Mouse (Mus musculus): ENCODE results near the gene Nup107. TPM values are rescaled to one million over a fixed set of nuclear protein-coding genes. Genes with fewer than 3 reads are reported as not detected.

Nup107 gene
- polyA plus RNA-seq, 1 experiment from 2014 or later = 84.0 TPM

GRCm38 (mm10) chr10:117797684-117798083, 5.2 kb upstream of the Nup107 start:
- Histone ChIP-seq H3K36me3 (no peaks in the 10 kb centered on the region), H3K4me1 (peaks cover 7% of the 10 kb centered on the region; the same call in 1 of the 2 replicates), H3K27me3 (ENCODE audit: insufficient read depth, poor library complexity, severe bottlenecking) (no peaks in the 10 kb centered on the region), H3K27ac (no peak overlapping the region), H3K9me3 (no peaks in the 10 kb centered on the region), H3K4me3 (no peak overlapping the region)
- 67% methylated on average over 7 of the region's 7 CpGs for WGBS
- DNase-seq (ENCODE audit: low spot score) = peak; percentile 67

GRCm38 (mm10) chr10:117797106-117797505, 4.6 kb upstream of the Nup107 start:
- H3K27ac ChIP-seq = no peak overlapping the region
- peaks cover 7% of the 10 kb centered on the region; the same call in 1 of the 2 replicates for H3K4me1 ChIP-seq
- no peaks in the 10 kb centered on the region for H3K27me3 ChIP-seq (ENCODE audit: insufficient read depth, poor library complexity, severe bottlenecking)
- H3K36me3 ChIP-seq = no peaks in the 10 kb centered on the region
- DNase-seq (ENCODE audit: low spot score) = peak; percentile 62
- H3K9me3 ChIP-seq = no peaks in the 10 kb centered on the region
- no peak overlapping the region for H3K4me3 ChIP-seq
- 87% methylated on average over 12 of the region's 12 CpGs for WGBS

GRCm38 (mm10) chr10:117796181-117796580, 3.7 kb upstream of the Nup107 start:
- no peak overlapping the region for H3K27ac ChIP-seq
- H3K9me3 ChIP-seq = no peaks in the 10 kb centered on the region
- H3K36me3 ChIP-seq = no peaks in the 10 kb centered on the region
- H3K27me3 ChIP-seq (ENCODE audit: insufficient read depth, poor library complexity, severe bottlenecking) = no peaks in the 10 kb centered on the region
- peaks cover 14% of the 10 kb centered on the region for H3K4me1 ChIP-seq
- 89% methylated on average over 7 of the region's 7 CpGs for WGBS
- H3K4me3 ChIP-seq = no peak overlapping the region
- no peak for DNase-seq (ENCODE audit: low spot score)

- Histone ChIP-seq H3K36me3 (peaks cover 3% of the 10 kb centered on the region; the same call in 1 of the 2 replicates), H3K4me1 (peaks cover 19% of the 10 kb centered on the region), H3K9me3 (no peaks in the 10 kb centered on the region), H3K4me3 (no peak overlapping the region), H3K27me3 (ENCODE audit: insufficient read depth, poor library complexity, severe bottlenecking) (no peaks in the 10 kb centered on the region), H3K27ac (no peak overlapping the region)
- DNase-seq (ENCODE audit: low spot score) = no peak
- WGBS = 75% methylated on average over 4 of the region's 4 CpGs
Observed at GRCm38 (mm10) chr10:117795206-117795605, 2.7 kb upstream of the Nup107 start.

GRCm38 (mm10) chr10:117793436-117794030, 1.0 kb upstream of the Nup107 start:
- Histone ChIP-seq H3K36me3 (peaks cover 14% of the 10 kb centered on the region), H3K27ac (peak overlapping the region; percentile 87), H3K4me3 (peak overlapping the region; percentile 73), H3K9me3 (no peaks in the 10 kb centered on the region), H3K27me3 (ENCODE audit: insufficient read depth, poor library complexity, severe bottlenecking) (no peaks in the 10 kb centered on the region), H3K4me1 (peaks cover 19% of the 10 kb centered on the region)
- 55% methylated on average over 11 of the region's 11 CpGs for WGBS
- no peak for DNase-seq (ENCODE audit: low spot score)

GRCm38 (mm10) chr10:117791171-117791470, 1.4 kb downstream of the Nup107 start:
- peak overlapping the region; percentile 73 for H3K4me3 ChIP-seq
- no peaks in the 10 kb centered on the region for H3K27me3 ChIP-seq (ENCODE audit: insufficient read depth, poor library complexity, severe bottlenecking)
- 87% methylated on average over 2 of the region's 2 CpGs for WGBS
- peaks cover 35% of the 10 kb centered on the region for H3K36me3 ChIP-seq
- no peak overlapping the region for H3K27ac ChIP-seq
- H3K4me1 ChIP-seq = peaks cover 19% of the 10 kb centered on the region
- H3K9me3 ChIP-seq = no peaks in the 10 kb centered on the region
- DNase-seq (ENCODE audit: low spot score) = no peak

GRCm38 (mm10) chr10:117790421-117791170, 1.9 kb downstream of the Nup107 start:
- no peak for DNase-seq (ENCODE audit: low spot score)
- Histone ChIP-seq H3K4me3 (0 out of 2 replicates have a peak overlapping the region, but pooled peaks have one; percentile 73), H3K27me3 (ENCODE audit: insufficient read depth, poor library complexity, severe bottlenecking) (no peaks in the 10 kb centered on the region), H3K36me3 (peaks cover 41% of the 10 kb centered on the region), H3K4me1 (peaks cover 19% of the 10 kb centered on the region), H3K27ac (no peak overlapping the region), H3K9me3 (no peaks in the 10 kb centered on the region)
- 92% methylated on average over 17 of the region's 17 CpGs for WGBS

GRCm38 (mm10) chr10:117790011-117790410, 2.5 kb downstream of the Nup107 start:
- no peak for DNase-seq (ENCODE audit: low spot score)
- Histone ChIP-seq H3K4me3 (no peak overlapping the region), H3K36me3 (peaks cover 47% of the 10 kb centered on the region), H3K27me3 (ENCODE audit: insufficient read depth, poor library complexity, severe bottlenecking) (no peaks in the 10 kb centered on the region), H3K9me3 (no peaks in the 10 kb centered on the region), H3K4me1 (peaks cover 19% of the 10 kb centered on the region), H3K27ac (no peak overlapping the region)
- WGBS = 98% methylated on average over 1 of the region's 1 CpGs

- Histone ChIP-seq H3K36me3 (peaks cover 91% of the 10 kb centered on the region), H3K4me3 (no peak overlapping the region), H3K27me3 (ENCODE audit: insufficient read depth, poor library complexity, severe bottlenecking) (no peaks in the 10 kb centered on the region), H3K27ac (no peak overlapping the region), H3K4me1 (no peaks in the 10 kb centered on the region), H3K9me3 (no peaks in the 10 kb centered on the region)
- WGBS = 85% methylated on average over 7 of the region's 7 CpGs
- no peak for DNase-seq (ENCODE audit: low spot score)
Observed at GRCm38 (mm10) chr10:117784646-117785045, 7.9 kb downstream of the Nup107 start.

GRCm38 (mm10) chr10:117783786-117784420, 8.6 kb downstream of the Nup107 start:
- no peak for DNase-seq (ENCODE audit: low spot score)
- Histone ChIP-seq H3K9me3 (no peaks in the 10 kb centered on the region), H3K4me1 (no peaks in the 10 kb centered on the region), H3K4me3 (no peak overlapping the region), H3K27ac (no peak overlapping the region), H3K27me3 (ENCODE audit: insufficient read depth, poor library complexity, severe bottlenecking) (no peaks in the 10 kb centered on the region), H3K36me3 (peaks cover 94% of the 10 kb centered on the region)
- WGBS = 93% methylated on average over 13 of the region's 13 CpGs

- Histone ChIP-seq H3K27ac (no peak overlapping the region), H3K27me3 (ENCODE audit: insufficient read depth, poor library complexity, severe bottlenecking) (no peaks in the 10 kb centered on the region), H3K9me3 (no peaks in the 10 kb centered on the region), H3K36me3 (peaks cover 99% of the 10 kb centered on the region), H3K4me3 (no peak overlapping the region), H3K4me1 (no peaks in the 10 kb centered on the region)
- WGBS = 89% methylated on average over 14 of the region's 14 CpGs
- no peak for DNase-seq (ENCODE audit: low spot score)
Observed at GRCm38 (mm10) chr10:117782491-117783260, 9.8 kb downstream of the Nup107 start.

GRCm38 (mm10) chr10:117782056-117782455, 10.4 kb downstream of the Nup107 start:
- 96% methylated on average over 2 of the region's 2 CpGs for WGBS

More at GRCm38 (mm10) chr10:117782056-117782455, 10.4 kb downstream of the Nup107 start:
- no peaks in the 10 kb centered on the region for H3K27me3 ChIP-seq (ENCODE audit: insufficient read depth, poor library complexity, severe bottlenecking)
- DNase-seq (ENCODE audit: low spot score) = no peak
- H3K27ac ChIP-seq = no peak overlapping the region
- peaks cover 96% of the 10 kb centered on the region for H3K36me3 ChIP-seq
- H3K4me3 ChIP-seq = no peak overlapping the region
- H3K4me1 ChIP-seq = no peaks in the 10 kb centered on the region
- no peaks in the 10 kb centered on the region for H3K9me3 ChIP-seq
